Mouse (Mus musculus) layer of hippocampus, adult 8-10 months (tissue): Measurements from ENCODE around the gene Rreb1. TPM values are rescaled to one million over a fixed set of nuclear protein-coding genes. Genes with fewer than 3 reads are reported as not detected.

Experiments used
- DNase-seq, 2 experiments: peaks; one replicate each; pipeline ENCODE4 v3.0.0; 2022; ENCODE audit warnings: low spot score in 2 of 2
- total RNA-seq, 4 experiments: library from RNA; stranded (reverse); gene quantifications; 2 replicates each; pipeline ENCODE4 v1.2.4; 2022

The Rreb1 gene
- 10 to 100 TPM; 70.8 to 99.4 (median 89.0) TPM for total RNA-seq

GRCm38 (mm10) chr13:37778147-37778593 lies at the start of gene Rreb1:
Gene Rreb1, plus strand, starts transcription at chr13:37778400.
- peak in 1 of 2 experiments; percentile 9 for DNase-seq

GRCm38 (mm10) chr13:37728551-37728950 lies 49.6 kb upstream of the Rreb1 start:
- no peak for DNase-seq

- no peak for DNase-seq
Observed at GRCm38 (mm10) chr13:37731914-37732693, 46.1 kb upstream of the Rreb1 start.

- DNase-seq, result no peak
Observed at GRCm38 (mm10) chr13:37734501-37734900, 43.7 kb upstream of the Rreb1 start.

GRCm38 (mm10) chr13:37740111-37740510 lies 38.1 kb upstream of the Rreb1 start:
- DNase-seq, result no peak

GRCm38 (mm10) chr13:37740752-37741151 lies 37.4 kb upstream of the Rreb1 start:
- DNase-seq, result no peak

- DNase-seq, result no peak
Observed at GRCm38 (mm10) chr13:37742248-37742647, 36.0 kb upstream of the Rreb1 start.

GRCm38 (mm10) chr13:37747504-37747903 lies 30.7 kb upstream of the Rreb1 start:
- no peak for DNase-seq

- DNase-seq, result peak in 1 of 2 experiments; percentile 11
Observed at GRCm38 (mm10) chr13:37749485-37749884, 28.7 kb upstream of the Rreb1 start.

GRCm38 (mm10) chr13:37751154-37751950 lies 26.8 kb upstream of the Rreb1 start:
- peak; percentile 17 to 25 for DNase-seq

- DNase-seq, result no peak
Observed at GRCm38 (mm10) chr13:37759341-37760012, 18.7 kb upstream of the Rreb1 start.

- no peak for DNase-seq
Observed at GRCm38 (mm10) chr13:37760013-37760342, 18.2 kb upstream of the Rreb1 start.

GRCm38 (mm10) chr13:37760373-37760772 lies 17.8 kb upstream of the Rreb1 start:
- no peak for DNase-seq

GRCm38 (mm10) chr13:37760957-37761941 lies 17.0 kb upstream of the Rreb1 start:
- no peak for DNase-seq

GRCm38 (mm10) chr13:37763800-37764407 lies 14.3 kb upstream of the Rreb1 start:
- no peak for DNase-seq

- no peak for DNase-seq
Observed at GRCm38 (mm10) chr13:37769777-37770176, 8.4 kb upstream of the Rreb1 start.

- no peak for DNase-seq
Observed at GRCm38 (mm10) chr13:37773476-37773875, 4.7 kb upstream of the Rreb1 start.

GRCm38 (mm10) chr13:37776675-37777074 lies 1.5 kb upstream of the Rreb1 start:
- no peak for DNase-seq

- no peak for DNase-seq
Observed at GRCm38 (mm10) chr13:37777351-37778146, 651 bp upstream of the Rreb1 start.
